Mouse (Mus musculus) erythroblast, embryonic 14.5 days (primary cell): ENCODE measurements at regions not wholly inside any gene's neighbourhood (a gene's known extent, or its start where the extent isn't known, plus 50 kb on each side); places are given as distances from the start of the nearest gene placed in this dataset.

Experiments used
- GATA1 ChIP-seq: IDR thresholded peaks from 2 replicates; pipeline ENCODE4 v1.6.1; 2012; ENCODE audit warnings: low read length, inconsistent platforms, mixed read lengths
- TAL1 ChIP-seq: IDR thresholded peaks from 3 replicates; pipeline ENCODE4 v1.6.1; 2012; ENCODE audit warnings: low read length, inconsistent platforms, mixed read lengths

DNA sequence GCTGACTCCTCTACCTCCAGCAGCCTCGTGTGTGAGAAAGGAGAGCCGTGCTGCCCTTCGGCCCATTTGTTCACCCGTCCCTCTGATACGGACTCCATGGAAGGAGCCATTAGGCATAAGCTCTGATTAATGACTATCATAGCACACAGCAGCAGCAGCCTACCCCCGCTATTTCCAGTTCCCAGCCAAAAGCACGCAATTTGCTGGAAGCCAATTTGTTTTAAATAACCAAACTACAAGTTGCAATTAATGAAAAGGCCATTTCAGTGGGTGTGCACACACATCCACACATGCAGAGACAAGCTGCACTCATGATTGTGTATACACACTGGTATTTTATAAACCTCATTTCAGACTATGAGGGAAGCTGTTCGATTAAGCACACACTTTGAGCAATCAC, 387.8 kb upstream of the Cdh4 start:
- TF ChIP-seq TAL1 (no peak), GATA1 (no peak)
